Mouse (Mus musculus): ENCODE results near the gene Fnip1.
"Not testable (repeated sequence)": the region's sequence is repeated elsewhere in the genome, so short reads cannot be mapped to it uniquely, and the experiment has no call there.

Fnip1 gene

GRCm38 (mm10) chr11:54437823-54438337 lies at the start of gene Fnip1:
Gene Fnip1, plus strand, starts transcription at chr11:54438199.
- peak; percentile 83 for DNase-seq (ENCODE audit: low read depth)

GRCm38 (mm10) chr11:54390386-54390785 lies 47.6 kb upstream of the Fnip1 start:
- DNase-seq (ENCODE audit: low read depth), result no peak

- DNase-seq (ENCODE audit: low read depth), result no peak
Observed at GRCm38 (mm10) chr11:54391326-54391725, 46.7 kb upstream of the Fnip1 start.

- no peak for DNase-seq (ENCODE audit: low read depth)
Observed at GRCm38 (mm10) chr11:54396686-54397085, 41.3 kb upstream of the Fnip1 start.

GRCm38 (mm10) chr11:54398058-54398457 lies 39.9 kb upstream of the Fnip1 start:
- DNase-seq (ENCODE audit: low read depth), result no peak

GRCm38 (mm10) chr11:54400803-54401202 lies 37.2 kb upstream of the Fnip1 start:
- not testable (repeated sequence) for DNase-seq (ENCODE audit: low read depth)

- no peak for DNase-seq (ENCODE audit: low read depth)
Observed at GRCm38 (mm10) chr11:54404885-54405284, 33.1 kb upstream of the Fnip1 start.

- no peak for DNase-seq (ENCODE audit: low read depth)
Observed at GRCm38 (mm10) chr11:54406930-54407546, 31.0 kb upstream of the Fnip1 start.

- DNase-seq (ENCODE audit: low read depth), result no peak
Observed at GRCm38 (mm10) chr11:54410612-54411011, 27.4 kb upstream of the Fnip1 start.

GRCm38 (mm10) chr11:54413017-54413416 lies 25.0 kb upstream of the Fnip1 start:
- DNase-seq (ENCODE audit: low read depth), result no peak

- DNase-seq (ENCODE audit: low read depth), result no peak
Observed at GRCm38 (mm10) chr11:54423007-54423406, 15.0 kb upstream of the Fnip1 start.

- no peak for DNase-seq (ENCODE audit: low read depth)
Observed at GRCm38 (mm10) chr11:54426267-54426666, 11.7 kb upstream of the Fnip1 start.

GRCm38 (mm10) chr11:54427138-54427537 lies 10.9 kb upstream of the Fnip1 start:
- DNase-seq (ENCODE audit: low read depth), result no peak

GRCm38 (mm10) chr11:54427695-54428352 lies 10.2 kb upstream of the Fnip1 start:
- no peak for DNase-seq (ENCODE audit: low read depth)

GRCm38 (mm10) chr11:54429224-54429623 lies 8.8 kb upstream of the Fnip1 start:
- no peak for DNase-seq (ENCODE audit: low read depth)

- no peak for DNase-seq (ENCODE audit: low read depth)
Observed at GRCm38 (mm10) chr11:54435797-54436196, 2.2 kb upstream of the Fnip1 start.

GRCm38 (mm10) chr11:54437310-54437822 lies 633 bp upstream of the Fnip1 start:
- no peak for DNase-seq (ENCODE audit: low read depth)

- DNase-seq (ENCODE audit: low read depth), result peak; percentile 15
Observed at GRCm38 (mm10) chr11:54438366-54438781, 375 bp downstream of the Fnip1 start.

- peak; percentile 35 for DNase-seq (ENCODE audit: low read depth)
Observed at GRCm38 (mm10) chr11:54438991-54439690, 1.1 kb downstream of the Fnip1 start.

GRCm38 (mm10) chr11:54439691-54440029 lies 1.7 kb downstream of the Fnip1 start:
- peak; percentile 15 for DNase-seq (ENCODE audit: low read depth)

GRCm38 (mm10) chr11:54450757-54451156 lies 12.8 kb downstream of the Fnip1 start:
- DNase-seq (ENCODE audit: low read depth), result not testable (repeated sequence)

- DNase-seq (ENCODE audit: low read depth), result no peak
Observed at GRCm38 (mm10) chr11:54454516-54454915, 16.5 kb downstream of the Fnip1 start.

- DNase-seq (ENCODE audit: low read depth), result no peak
Observed at GRCm38 (mm10) chr11:54456875-54457274, 18.9 kb downstream of the Fnip1 start.

All from c-Kit-positive CD71-positive TER-119-negative erythroid progenitor cells, embryonic 14.5 days (primary cell).